Mouse (Mus musculus): ENCODE results near the gene Mbl2. TPM values are rescaled to one million over a fixed set of nuclear protein-coding genes. Genes with fewer than 3 reads are reported as not detected.
A peak's percentile ranks its signal among the peaks of the same experiment; 100 is the strongest.
"Not testable (repeated sequence)": the region's sequence is repeated elsewhere in the genome, so short reads cannot be mapped to it uniquely, and the experiment has no call there.

Mbl2 gene
- polyA plus RNA-seq, 1 experiment from 2014 or later: 6.7 TPM

- H3K4me3 ChIP-seq (ENCODE audit: low read depth, low read length): no peak overlapping the region
- H3K9me3 ChIP-seq (replicated peaks; ENCODE audit: control insufficient read depth, low read length): no peaks in the 10 kb centered on the region
- H3K4me1 ChIP-seq (ENCODE audit: control insufficient read depth, low read depth, low read length): no peaks in the 10 kb centered on the region
- no peak overlapping the region for H3K9ac ChIP-seq (ENCODE audit: low read depth, low read length)
- no peak overlapping the region for H3K27ac ChIP-seq (ENCODE audit: low read length)
- 27% methylated on average over 2 of the region's 2 CpGs for WGBS (ENCODE audit: insufficient replicate concordance)
- no peak overlapping the region for H3K4me2 ChIP-seq (ENCODE audit: low read depth, low read length)
- H3K36me3 ChIP-seq (ENCODE audit: control insufficient read depth, insufficient read depth): no peaks in the 10 kb centered on the region
- no peak for ATAC-seq (ENCODE audit: low read depth)
- no peaks in the 10 kb centered on the region for H3K27me3 ChIP-seq (ENCODE audit: control insufficient read depth, insufficient read depth, low read depth, low read length)
Observed at GRCm38 (mm10) chr19:30214026-30214425, 18.7 kb upstream of the Mbl2 start.

DNA sequence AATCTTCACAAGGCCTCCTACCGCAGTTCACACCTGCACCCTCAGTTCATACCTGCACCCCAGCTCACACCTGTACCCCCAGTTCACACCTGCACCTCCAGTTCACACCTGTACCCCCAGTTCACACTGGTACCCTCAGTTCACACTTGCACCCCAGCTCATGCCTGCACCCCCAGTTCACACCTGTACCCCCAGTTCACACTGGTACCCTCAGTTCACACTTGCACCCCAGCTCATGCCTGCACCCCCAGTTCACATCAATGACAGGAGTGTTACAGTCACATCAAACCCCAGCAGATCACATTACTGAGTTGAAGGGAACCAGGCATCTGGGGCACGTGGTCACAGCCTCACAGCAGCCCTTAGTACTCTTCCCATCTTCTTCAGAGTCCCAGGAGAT, 17.0 kb upstream of the Mbl2 start:
- not testable (repeated sequence) for H3K4me3 ChIP-seq (ENCODE audit: low read depth, low read length); H3K4me1 ChIP-seq (ENCODE audit: control insufficient read depth, low read depth, low read length); ATAC-seq (ENCODE audit: low read depth); H3K4me2 ChIP-seq (ENCODE audit: low read depth, low read length); H3K9me3 ChIP-seq (replicated peaks; ENCODE audit: control insufficient read depth, low read length); H3K27ac ChIP-seq (ENCODE audit: low read length); H3K36me3 ChIP-seq (ENCODE audit: control insufficient read depth, insufficient read depth); H3K27me3 ChIP-seq (ENCODE audit: control insufficient read depth, insufficient read depth, low read depth, low read length); H3K9ac ChIP-seq (ENCODE audit: low read depth, low read length)
- 65% methylated on average over 2 of the region's 2 CpGs for WGBS (ENCODE audit: insufficient replicate concordance)

- Histone ChIP-seq H3K27ac (ENCODE audit: low read length) (no peak overlapping the region), H3K36me3 (ENCODE audit: control insufficient read depth, insufficient read depth) (no peaks in the 10 kb centered on the region), H3K4me2 (ENCODE audit: low read depth, low read length) (no peak overlapping the region), H3K4me1 (ENCODE audit: control insufficient read depth, low read depth, low read length) (no peaks in the 10 kb centered on the region), H3K4me3 (ENCODE audit: low read depth, low read length) (no peak overlapping the region), H3K9me3 (replicated peaks; ENCODE audit: control insufficient read depth, low read length) (no peaks in the 10 kb centered on the region), H3K9ac (ENCODE audit: low read depth, low read length) (no peak overlapping the region), H3K27me3 (ENCODE audit: control insufficient read depth, insufficient read depth, low read depth, low read length) (no peaks in the 10 kb centered on the region)
- WGBS (ENCODE audit: insufficient replicate concordance): 52% methylated on average over 4 of the region's 4 CpGs
- no peak for ATAC-seq (ENCODE audit: low read depth)
Observed at GRCm38 (mm10) chr19:30216186-30216585, 16.6 kb upstream of the Mbl2 start.

DNA sequence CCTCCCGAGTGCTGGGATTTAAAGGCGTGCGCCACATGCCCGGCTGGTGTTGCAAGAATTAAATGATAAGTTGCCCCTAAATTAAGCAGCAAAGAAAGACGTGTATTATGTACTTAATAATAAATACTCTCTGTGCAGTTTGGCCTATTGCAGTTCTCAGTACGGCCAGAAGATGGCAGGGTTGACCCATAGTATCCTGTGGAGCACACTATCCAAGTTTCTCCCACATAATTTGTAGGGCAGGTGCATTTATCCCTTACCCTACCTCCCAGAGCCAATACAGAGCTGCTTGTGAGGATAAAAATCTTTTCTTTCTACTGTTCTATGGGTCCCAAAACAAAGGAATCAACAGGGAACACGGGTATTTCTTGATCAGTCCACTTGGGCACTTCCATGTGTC, 15.4 kb upstream of the Mbl2 start:
- H3K36me3 ChIP-seq (ENCODE audit: control insufficient read depth, insufficient read depth): no peaks in the 10 kb centered on the region
- H3K9me3 ChIP-seq (replicated peaks; ENCODE audit: control insufficient read depth, low read length): no peaks in the 10 kb centered on the region
- H3K27me3 ChIP-seq (ENCODE audit: control insufficient read depth, insufficient read depth, low read depth, low read length): no peaks in the 10 kb centered on the region
- no peak overlapping the region for H3K27ac ChIP-seq (ENCODE audit: low read length)
- no peak overlapping the region for H3K4me3 ChIP-seq (ENCODE audit: low read depth, low read length)
- H3K4me1 ChIP-seq (ENCODE audit: control insufficient read depth, low read depth, low read length): no peaks in the 10 kb centered on the region
- no peak for ATAC-seq (ENCODE audit: low read depth)
- 16% methylated on average over 7 of the region's 7 CpGs for WGBS (ENCODE audit: insufficient replicate concordance)
- no peak overlapping the region for H3K9ac ChIP-seq (ENCODE audit: low read depth, low read length)
- no peak overlapping the region for H3K4me2 ChIP-seq (ENCODE audit: low read depth, low read length)

- ATAC-seq (ENCODE audit: low read depth); H3K4me3 ChIP-seq (ENCODE audit: low read depth, low read length): not testable (repeated sequence)
Observed at GRCm38 (mm10) chr19:30222593-30222992, 10.1 kb upstream of the Mbl2 start.

DNA sequence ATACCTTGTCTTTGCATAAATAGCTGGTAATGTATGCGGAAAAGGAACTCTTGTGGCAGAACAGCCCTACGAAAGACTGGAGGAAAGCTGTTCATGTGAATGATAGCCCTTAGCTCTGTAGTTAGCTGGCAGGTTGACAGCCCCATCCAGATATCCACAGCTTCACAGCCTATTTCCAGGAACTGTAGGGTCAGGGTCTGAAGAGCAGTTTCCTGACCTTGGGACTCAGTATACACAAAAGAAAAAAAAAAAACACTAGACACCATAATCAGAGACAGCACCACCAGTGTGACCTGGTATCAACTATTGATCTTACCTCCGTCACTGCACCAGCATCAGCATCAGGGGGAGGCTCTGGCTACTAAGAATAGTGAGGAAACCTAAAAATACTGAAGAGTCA, 3.3 kb upstream of the Mbl2 start:
- 55% methylated on average over 3 of the region's 3 CpGs for WGBS (ENCODE audit: insufficient replicate concordance)
- H3K4me3 ChIP-seq (ENCODE audit: low read depth, low read length): no peak overlapping the region
- no peaks in the 10 kb centered on the region; the same call in 1 of the 2 replicates for H3K4me1 ChIP-seq (ENCODE audit: control insufficient read depth, low read depth, low read length)
- ATAC-seq (ENCODE audit: low read depth): peak; percentile 41; the same call in 1 of the 2 replicates
- no peak overlapping the region for H3K9ac ChIP-seq (ENCODE audit: low read depth, low read length)
- no peak overlapping the region for H3K4me2 ChIP-seq (ENCODE audit: low read depth, low read length)
- no peaks in the 10 kb centered on the region for H3K9me3 ChIP-seq (replicated peaks; ENCODE audit: control insufficient read depth, low read length)
- no peaks in the 10 kb centered on the region for H3K27me3 ChIP-seq (ENCODE audit: control insufficient read depth, insufficient read depth, low read depth, low read length)
- H3K36me3 ChIP-seq (ENCODE audit: control insufficient read depth, insufficient read depth): no peaks in the 10 kb centered on the region
- no peak overlapping the region for H3K27ac ChIP-seq (ENCODE audit: low read length)

More at GRCm38 (mm10) chr19:30222593-30222992, 10.1 kb upstream of the Mbl2 start:
- not testable (repeated sequence) for H3K9ac ChIP-seq (ENCODE audit: low read depth, low read length); H3K27ac ChIP-seq (ENCODE audit: low read length); H3K4me2 ChIP-seq (ENCODE audit: low read depth, low read length); H3K27me3 ChIP-seq (ENCODE audit: control insufficient read depth, insufficient read depth, low read depth, low read length); H3K9me3 ChIP-seq (replicated peaks; ENCODE audit: control insufficient read depth, low read length); H3K36me3 ChIP-seq (ENCODE audit: control insufficient read depth, insufficient read depth); H3K4me1 ChIP-seq (ENCODE audit: control insufficient read depth, low read depth, low read length)
- 54% methylated on average over 8 of the region's 8 CpGs for WGBS (ENCODE audit: insufficient replicate concordance)

- 60% methylated on average over 8 of the region's 8 CpGs for WGBS (ENCODE audit: insufficient replicate concordance)
Observed at GRCm38 (mm10) chr19:30234416-30234815, 1.7 kb downstream of the Mbl2 start.

GRCm38 (mm10) chr19:30247359-30247758, 14.6 kb downstream of the Mbl2 start:
- 18% methylated on average over 11 of the region's 11 CpGs for WGBS (ENCODE audit: insufficient replicate concordance)
- H3K4me3 ChIP-seq (ENCODE audit: low read depth, low read length): no peak overlapping the region
- H3K27me3 ChIP-seq (ENCODE audit: control insufficient read depth, insufficient read depth, low read depth, low read length): no peaks in the 10 kb centered on the region
- no peak overlapping the region for H3K27ac ChIP-seq (ENCODE audit: low read length)
- no peak overlapping the region for H3K4me2 ChIP-seq (ENCODE audit: low read depth, low read length)
- no peaks in the 10 kb centered on the region for H3K36me3 ChIP-seq (ENCODE audit: control insufficient read depth, insufficient read depth)
- no peak overlapping the region for H3K9ac ChIP-seq (ENCODE audit: low read depth, low read length)
- H3K9me3 ChIP-seq (replicated peaks; ENCODE audit: control insufficient read depth, low read length): no peaks in the 10 kb centered on the region
- H3K4me1 ChIP-seq (ENCODE audit: control insufficient read depth, low read depth, low read length): no peaks in the 10 kb centered on the region
- no peak for ATAC-seq (ENCODE audit: low read depth)

More at GRCm38 (mm10) chr19:30234416-30234815, 1.7 kb downstream of the Mbl2 start:
- Histone ChIP-seq H3K27me3 (ENCODE audit: control insufficient read depth, insufficient read depth, low read depth, low read length) (no peaks in the 10 kb centered on the region), H3K27ac (ENCODE audit: low read length) (no peak overlapping the region), H3K36me3 (ENCODE audit: control insufficient read depth, insufficient read depth) (no peaks in the 10 kb centered on the region), H3K9ac (ENCODE audit: low read depth, low read length) (no peak overlapping the region), H3K4me2 (ENCODE audit: low read depth, low read length) (no peak overlapping the region), H3K4me1 (ENCODE audit: control insufficient read depth, low read depth, low read length) (no peaks in the 10 kb centered on the region), H3K9me3 (replicated peaks; ENCODE audit: control insufficient read depth, low read length) (no peaks in the 10 kb centered on the region), H3K4me3 (ENCODE audit: low read depth, low read length) (no peak overlapping the region)
- ATAC-seq (ENCODE audit: low read depth): no peak

GRCm38 (mm10) chr19:30248822-30249221, 16.1 kb downstream of the Mbl2 start:
- no peak overlapping the region for H3K27ac ChIP-seq (ENCODE audit: low read length)
- H3K4me3 ChIP-seq (ENCODE audit: low read depth, low read length): no peak overlapping the region
- no peak for ATAC-seq (ENCODE audit: low read depth)
- no peaks in the 10 kb centered on the region for H3K9me3 ChIP-seq (replicated peaks; ENCODE audit: control insufficient read depth, low read length)
- no peaks in the 10 kb centered on the region for H3K36me3 ChIP-seq (ENCODE audit: control insufficient read depth, insufficient read depth)
- no peaks in the 10 kb centered on the region for H3K27me3 ChIP-seq (ENCODE audit: control insufficient read depth, insufficient read depth, low read depth, low read length)
- no peaks in the 10 kb centered on the region for H3K4me1 ChIP-seq (ENCODE audit: control insufficient read depth, low read depth, low read length)
- H3K4me2 ChIP-seq (ENCODE audit: low read depth, low read length): no peak overlapping the region
- H3K9ac ChIP-seq (ENCODE audit: low read depth, low read length): no peak overlapping the region
- 4% methylated on average over 8 of the region's 8 CpGs for WGBS (ENCODE audit: insufficient replicate concordance)
